Mouse (Mus musculus): ENCODE measurements around the gene Vmn1r36.
"Not testable (repeated sequence)": the region's sequence is repeated elsewhere in the genome, so short reads cannot be mapped to it uniquely, and the experiment has no call there.

The Vmn1r36 gene

DNA sequence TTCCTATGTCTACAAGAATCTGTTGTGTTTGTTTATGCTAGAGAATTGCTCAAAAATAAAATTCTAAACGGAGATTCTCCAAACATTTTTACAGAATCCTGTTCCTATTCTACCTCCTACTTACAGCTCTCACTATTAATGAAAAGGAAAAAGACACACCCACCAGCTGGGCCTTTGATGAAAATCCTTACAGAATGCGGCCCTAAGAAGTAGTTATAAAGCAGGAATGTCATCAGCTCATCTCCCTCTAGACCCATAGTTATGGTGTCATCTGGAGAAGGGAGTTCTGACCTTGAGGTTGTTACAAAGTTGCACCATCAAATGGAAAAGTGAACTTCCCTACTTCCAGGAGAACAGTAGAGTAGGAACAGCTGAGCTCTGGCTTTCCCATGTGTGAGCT is at the start of gene Vmn1r36:
Vmn1r36 (minus strand) TSS at position 101 of the 400 bp plus-strand sequence.
- not testable (repeated sequence) for DNase-seq

DNA sequence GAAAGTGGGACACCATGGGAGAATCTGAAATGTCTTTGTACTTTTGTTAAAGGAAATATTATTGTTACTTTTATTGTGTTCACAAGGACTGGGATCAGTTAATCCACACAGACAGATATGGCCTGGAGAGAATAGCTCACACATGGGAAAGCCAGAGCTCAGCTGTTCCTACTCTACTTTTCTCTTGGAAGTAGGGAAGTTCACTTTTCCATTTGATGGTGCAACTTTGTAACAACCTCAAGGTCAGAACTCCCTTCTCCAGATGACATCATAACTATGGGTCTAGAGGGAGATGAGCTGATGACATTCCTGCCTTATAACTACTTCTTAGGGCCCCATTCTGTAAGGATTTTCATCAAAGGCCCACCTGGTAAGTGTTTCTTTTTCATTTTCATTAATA is 10.1 kb upstream of the Vmn1r36 start, which contains the start of gene Vmn1r37:
Vmn1r37 (plus strand) TSS at position 301 of the 400 bp plus-strand sequence.
- DNase-seq = not testable (repeated sequence)

DNA sequence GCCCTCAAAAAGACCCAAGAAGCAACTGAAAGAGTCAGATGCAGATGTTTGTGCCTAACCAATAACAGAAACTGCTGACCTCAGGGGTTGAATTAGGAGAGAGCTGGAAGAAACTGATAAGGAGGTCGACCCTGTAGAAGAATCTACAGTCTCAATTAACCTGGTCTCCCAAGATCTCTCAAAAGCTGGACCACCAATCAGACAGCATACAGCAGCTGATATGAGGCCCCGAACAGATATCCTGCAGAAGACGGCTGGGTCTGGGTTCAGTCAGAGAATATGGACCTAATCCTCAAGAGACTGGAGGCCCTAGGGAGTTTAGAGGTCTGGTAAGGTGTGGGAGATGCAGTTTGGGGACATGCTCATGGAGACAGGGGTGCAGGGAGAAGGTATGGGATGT is 5.1 kb downstream of the Vmn1r36 start:
- DNase-seq = no peak

DNA sequence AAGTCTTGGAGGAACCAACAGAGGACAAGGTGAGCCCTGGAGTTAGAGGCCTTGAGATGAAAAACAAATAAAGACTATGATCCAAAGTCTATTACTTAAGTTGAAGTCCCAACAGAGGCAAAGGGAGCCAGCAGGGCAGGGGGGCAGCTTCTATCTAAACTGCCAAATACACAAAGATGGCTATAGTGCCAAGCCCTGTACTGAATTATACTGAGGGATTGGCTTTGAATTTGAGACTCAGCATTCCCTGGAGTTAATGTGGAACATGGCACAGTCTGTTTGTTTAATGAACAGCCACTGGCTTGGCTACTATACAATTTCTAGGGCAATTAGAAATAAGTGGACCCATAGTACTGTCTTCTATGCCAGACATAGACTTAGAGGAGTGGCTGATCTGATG is 10.1 kb downstream of the Vmn1r36 start:
- DNase-seq = no peak

DNA sequence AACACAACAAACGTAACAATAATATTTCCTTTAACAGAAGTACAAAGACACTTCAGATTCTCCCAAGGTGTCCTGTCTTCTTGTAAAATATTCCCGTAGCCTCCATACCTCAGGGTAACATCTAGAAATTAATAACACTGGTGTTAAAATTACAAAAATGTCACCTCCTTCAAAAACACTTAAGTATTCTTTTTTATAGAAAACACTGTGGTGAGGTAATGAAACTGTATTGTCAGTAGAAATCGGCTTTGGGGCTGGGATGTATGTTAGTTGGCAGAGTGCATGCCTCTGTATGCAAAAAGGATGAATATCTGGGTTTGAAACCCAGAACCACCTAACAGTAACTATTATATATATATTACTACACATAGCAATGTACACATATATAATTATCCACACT is 33.2 kb downstream of the Vmn1r36 start, which contains the start of gene Vmn1r35:
Vmn1r35 (minus strand) TSS at position 101 of the 400 bp plus-strand sequence.
- no peak for DNase-seq

Measured in cerebellum, postnatal 25 days (tissue).